Mouse (Mus musculus) G1E (cell line): ENCODE data around the gene Hepacam. TPM values are rescaled to one million over a fixed set of nuclear protein-coding genes. Genes with fewer than 3 reads are reported as not detected.

ENCODE experiments used
- ATAC-seq: 2 replicates; pipeline ENCODE4 v1.8.0; 2016; ENCODE audit warnings: mild to moderate bottlenecking; ENCODE audit not compliant: insufficient number of reproducible peaks, poor library complexity, low FRiP score, severe bottlenecking; ENCODE audit errors: extremely low read depth
- DNase-seq: peaks from one replicate; pipeline ENCODE4 v3.0.0; 2012; ENCODE audit warnings: low spot score
- H3K27me3 ChIP-seq: 2 replicates; pipeline ENCODE4 v1.6.1; 2012; ENCODE audit warnings: mild to moderate bottlenecking, low read length, inconsistent platforms; ENCODE audit not compliant: insufficient read depth
- H3K36me3 ChIP-seq: replicated peaks from 2 replicates; pipeline ENCODE3; 2012; ENCODE audit warnings: mild to moderate bottlenecking, inconsistent platforms
- H3K4me1 ChIP-seq: 2 replicates; pipeline ENCODE4 v1.6.1; 2012; ENCODE audit warnings: low read depth, low read length, inconsistent platforms, mixed read lengths; ENCODE audit not compliant: insufficient read depth
- H3K4me3 ChIP-seq: 2 replicates; pipeline ENCODE4 v1.5.1; 2012; ENCODE audit warnings: low read depth, mild to moderate bottlenecking, inconsistent platforms, low read length, moderate library complexity, mixed read lengths
- H3K9me3 ChIP-seq: replicated peaks from 2 replicates; pipeline ENCODE4 v1.6.1; 2012; ENCODE audit warnings: inconsistent platforms
- CTCF ChIP-seq: IDR thresholded peaks from 2 replicates; pipeline ENCODE4 v1.5.1; 2012; ENCODE audit warnings: low read depth, low read length, inconsistent platforms, mixed read lengths
- GATA1 ChIP-seq: IDR thresholded peaks from 2 replicates; pipeline ENCODE4 v1.6.1; 2012; ENCODE audit warnings: borderline replicate concordance, low read length, inconsistent platforms, mixed read lengths
- GATA2 ChIP-seq: IDR thresholded peaks from 2 replicates; pipeline ENCODE4 v1.6.1; 2012; ENCODE audit warnings: low read depth, low read length, inconsistent platforms, borderline replicate concordance
- POLR2AphosphoS5 ChIP-seq: IDR thresholded peaks from 2 replicates; pipeline ENCODE4 v1.6.1; 2012; ENCODE audit warnings: low read depth, low read length, inconsistent platforms; ENCODE audit not compliant: insufficient replicate concordance
- TAL1 ChIP-seq: conservative IDR thresholded peaks from 2 replicates; pipeline ENCODE4 v1.6.1; 2012; ENCODE audit warnings: low read depth, low read length, inconsistent platforms, mixed read lengths
- polyA plus RNA-seq: library from polyadenylated mRNA; stranded (reverse); fragments of >175 nt; gene quantifications from 2 replicates; pipeline ENCODE4 v1.2.3, GENCODE M21; 2012
- total RNA-seq, 2 experiments: library from RNA; stranded (forward) in 1 of 2; stranded (reverse) in 1 of 2; fragments of 200-1000 nt in 1 of 2; fragments of >200 nt in 1 of 2; fragmentation: Nextera tagmentation in 1 of 2; gene quantifications; 2 replicates each; pipeline ENCODE4 v1.2.3; 2014 to 2017

Gene Hepacam
- total and polyA plus RNA-seq, 3 experiments: not detected

DNA sequence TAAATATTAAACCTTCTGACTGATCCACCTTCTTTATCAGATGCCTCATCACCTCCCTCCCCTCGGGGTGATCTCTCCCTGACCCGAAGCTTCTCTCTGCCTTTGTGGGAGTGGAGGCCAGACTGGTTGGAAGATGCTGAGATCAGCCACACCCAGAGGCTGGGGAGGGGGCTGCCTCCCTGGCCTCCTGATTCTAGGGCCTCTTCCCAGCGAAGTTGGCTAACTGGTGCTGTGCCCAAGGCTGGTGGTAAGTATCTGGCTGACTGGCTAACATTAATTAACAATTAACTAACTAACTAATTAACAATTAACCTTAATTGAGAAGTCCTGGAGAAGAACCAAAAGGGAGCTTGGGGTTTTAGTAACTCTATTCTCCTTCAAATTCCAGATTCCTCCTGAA, 45.8 kb downstream of the Hepacam start:
- H3K4me3 ChIP-seq: no peak overlapping the region
- H3K4me1 ChIP-seq: no peaks in the 10 kb centered on the region
- H3K27me3 ChIP-seq: peaks cover 45% of the 10 kb centered on the region
- no peak for ATAC-seq
- TF ChIP-seq GATA1 (no peak), GATA2 (no peak), TAL1 (no peak), POLR2AphosphoS5 (no peak), CTCF (no peak)
- no peak for DNase-seq
- H3K9me3 ChIP-seq: no peaks in the 10 kb centered on the region
- no peaks in the 10 kb centered on the region for H3K36me3 ChIP-seq

DNA sequence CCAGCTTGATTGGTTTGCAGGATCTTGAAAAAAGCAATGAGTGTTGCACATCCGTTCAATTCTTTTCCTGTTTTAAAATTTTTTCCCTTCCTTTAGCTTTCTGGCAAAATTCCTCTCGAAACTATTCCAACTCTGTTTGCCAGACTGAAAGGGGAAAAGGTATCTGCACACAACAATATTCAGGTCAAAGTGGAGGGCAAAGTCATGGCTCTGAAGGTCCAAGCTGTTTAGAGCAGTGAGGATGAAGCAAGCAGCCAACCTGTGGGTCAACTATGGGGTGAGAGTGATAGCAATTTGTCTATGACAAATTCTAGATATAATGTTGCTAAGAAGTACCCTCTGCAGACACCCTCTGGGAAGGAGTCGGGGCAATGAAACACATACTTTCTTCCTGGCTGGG, 47.5 kb downstream of the Hepacam start:
- H3K4me3 ChIP-seq: no peak overlapping the region
- ATAC-seq: no peak

DNA sequence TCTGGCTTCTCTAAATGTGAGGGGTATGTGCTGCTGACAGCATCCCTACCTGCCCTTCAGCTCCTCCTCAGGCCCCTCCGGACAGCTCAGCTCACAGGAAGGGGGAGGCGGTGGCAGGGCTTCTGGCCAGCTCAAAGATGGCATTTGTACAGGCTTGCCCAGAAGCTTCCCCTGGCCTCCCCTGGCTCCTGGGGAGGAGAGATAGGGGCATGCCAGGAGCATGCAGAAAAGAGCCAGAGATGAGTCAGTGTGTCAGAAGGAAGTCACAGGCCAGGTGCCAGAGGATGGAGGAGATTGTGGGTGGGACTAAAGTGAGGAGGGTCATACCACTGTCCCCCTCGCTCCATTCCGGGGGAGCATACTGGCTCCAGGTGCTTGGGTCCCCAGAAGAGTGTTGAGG, 51.6 kb downstream of the Hepacam start:
- Histone ChIP-seq H3K4me1 (peaks cover 12% of the 10 kb centered on the region), H3K27me3 (peaks cover 49% of the 10 kb centered on the region), H3K9me3 (no peaks in the 10 kb centered on the region), H3K36me3 (no peaks in the 10 kb centered on the region), H3K4me3 (no peak overlapping the region)
- no peak for ATAC-seq
- TF ChIP-seq GATA1 (no peak), GATA2 (no peak), TAL1 (no peak), CTCF (no peak), POLR2AphosphoS5 (no peak)
- no peak for DNase-seq

More for the DNA sequence above, 47.5 kb downstream of the Hepacam start:
- no peaks in the 10 kb centered on the region for H3K36me3 ChIP-seq
- no peak for DNase-seq
- peaks cover 51% of the 10 kb centered on the region for H3K27me3 ChIP-seq
- H3K4me1 ChIP-seq: no peaks in the 10 kb centered on the region
- TF ChIP-seq GATA2: no peak
- no peak for TF ChIP-seq CTCF
- TF ChIP-seq GATA1: no peak
- no peak for TF ChIP-seq POLR2AphosphoS5
- TF ChIP-seq TAL1: no peak
- H3K9me3 ChIP-seq: no peaks in the 10 kb centered on the region

DNA sequence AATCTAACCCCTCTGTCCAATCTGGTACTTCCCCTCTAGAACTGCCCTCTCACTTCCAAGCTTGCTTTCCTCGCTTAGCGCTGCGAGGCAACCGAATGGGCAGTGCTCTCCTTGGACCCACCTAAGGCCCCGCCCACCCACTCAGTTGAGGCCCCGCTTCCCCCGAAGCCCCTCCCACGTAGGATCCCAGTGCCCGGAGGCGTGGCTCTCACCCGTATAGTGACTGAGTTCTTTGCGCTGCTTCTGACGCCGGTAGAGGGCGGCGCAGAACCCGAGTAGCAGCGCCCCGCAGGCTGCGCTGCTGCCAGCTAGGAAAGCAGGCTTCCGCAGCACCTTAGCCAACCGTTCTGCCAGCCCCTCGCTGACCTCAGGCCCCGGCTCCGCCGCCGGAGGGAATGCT, 53.5 kb downstream of the Hepacam start:
- H3K9me3 ChIP-seq: no peaks in the 10 kb centered on the region
- peak overlapping the region; percentile 62; the same call in 1 of the 2 replicates for H3K4me3 ChIP-seq
- DNase-seq: peak; percentile 71
- H3K27me3 ChIP-seq: peaks cover 57% of the 10 kb centered on the region
- H3K4me1 ChIP-seq: peaks cover 12% of the 10 kb centered on the region
- H3K36me3 ChIP-seq: no peaks in the 10 kb centered on the region
- no peak for TF ChIP-seq TAL1
- no peak for TF ChIP-seq GATA1
- no peak for TF ChIP-seq CTCF
- no peak for TF ChIP-seq POLR2AphosphoS5
- no peak for TF ChIP-seq GATA2
- ATAC-seq: peak; percentile 85

DNA sequence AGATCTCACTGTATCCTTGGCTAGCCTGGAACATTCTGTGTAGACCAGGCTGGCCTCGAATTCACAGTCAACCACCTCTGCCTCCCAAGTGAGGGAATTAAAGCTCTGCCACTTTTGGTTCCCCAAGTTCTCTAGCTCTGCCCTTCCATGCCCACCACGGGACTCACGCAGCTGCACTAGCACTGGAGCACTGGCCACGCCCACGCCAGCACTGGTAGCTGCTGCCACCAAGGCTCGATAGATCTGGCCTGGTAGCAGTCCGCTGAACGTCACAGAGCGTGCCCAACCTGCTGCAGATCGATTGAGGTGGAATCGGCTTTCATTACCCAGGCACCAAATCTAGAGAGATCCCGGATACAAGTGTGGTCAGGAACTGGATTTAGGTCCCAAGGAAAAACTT, 54.1 kb downstream of the Hepacam start:
- H3K9me3 ChIP-seq: no peaks in the 10 kb centered on the region
- peak overlapping the region; percentile 38; the same call in 1 of the 2 replicates for H3K4me3 ChIP-seq
- H3K36me3 ChIP-seq: no peaks in the 10 kb centered on the region
- peaks cover 12% of the 10 kb centered on the region for H3K4me1 ChIP-seq
- H3K27me3 ChIP-seq: peaks cover 52% of the 10 kb centered on the region
- no peak for ATAC-seq
- TF ChIP-seq GATA1 (no peak), CTCF (no peak), POLR2AphosphoS5 (no peak), GATA2 (no peak), TAL1 (no peak)
- no peak for DNase-seq

DNA sequence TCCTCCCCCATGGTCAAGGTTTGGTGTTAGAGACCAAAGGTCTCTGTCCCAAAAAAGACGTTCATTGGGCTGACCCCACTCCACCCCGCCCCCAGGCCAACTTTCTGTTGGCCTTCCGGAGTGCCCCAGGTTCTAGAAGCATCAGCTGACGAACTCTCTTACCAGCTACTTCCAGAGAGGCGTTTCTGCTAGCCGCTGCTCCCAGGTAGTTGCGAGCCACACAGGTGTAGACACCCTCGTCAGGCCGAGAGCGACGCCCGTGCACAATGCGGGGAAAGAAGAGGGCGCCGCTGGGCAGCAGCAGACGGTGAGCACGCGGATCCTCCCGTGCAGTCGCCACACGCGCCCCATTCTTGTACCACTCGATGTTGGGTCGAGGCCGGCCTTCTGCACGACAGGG, 62.2 kb downstream of the Hepacam start:
- H3K4me1 ChIP-seq: peaks cover 6% of the 10 kb centered on the region; the same call in 1 of the 2 replicates
- DNase-seq: no peak

More for the DNA sequence above, 62.2 kb downstream of the Hepacam start:
- ATAC-seq: no peak
- H3K9me3 ChIP-seq: no peaks in the 10 kb centered on the region
- H3K27me3 ChIP-seq: peaks cover 52% of the 10 kb centered on the region
- H3K36me3 ChIP-seq: no peaks in the 10 kb centered on the region
- no peak overlapping the region for H3K4me3 ChIP-seq
- no peak for TF ChIP-seq CTCF
- TF ChIP-seq TAL1: no peak
- no peak for TF ChIP-seq POLR2AphosphoS5
- no peak for TF ChIP-seq GATA1
- TF ChIP-seq GATA2: no peak
